Mouse (Mus musculus): ENCODE measurements around the gene Vmn1r115. TPM values are rescaled to one million over a fixed set of nuclear protein-coding genes. Genes with fewer than 3 reads are reported as not detected.
"Not testable (repeated sequence)": the region's sequence is repeated elsewhere in the genome, so short reads cannot be mapped to it uniquely, and the experiment has no call there.

Gene Vmn1r115
- not detected in 2 replicates for polyA plus RNA-seq (2012; ENCODE audit: insufficient read depth, insufficient read length, missing spikeins)

GRCm38 (mm10) chr7:20844885-20845284 is at the start of gene Vmn1r115:
Gene Vmn1r115 (minus strand): TSS chr7:20844985.
- not testable (repeated sequence) for H3K4me1 ChIP-seq (ENCODE audit: control insufficient read depth, insufficient read depth, insufficient read length, low read length); H3K4me3 ChIP-seq (ENCODE audit: insufficient read depth, low read depth, low read length); H3K27ac ChIP-seq (replicated peaks; ENCODE audit: low read depth, low read length)

GRCm38 (mm10) chr7:20884021-20884420 is 39.2 kb upstream of the Vmn1r115 start, which contains the start of gene Vmn1r117:
Gene Vmn1r117 (minus strand): TSS chr7:20884121.
- not testable (repeated sequence) for H3K4me1 ChIP-seq (ENCODE audit: control insufficient read depth, insufficient read depth, insufficient read length, low read length); H3K27ac ChIP-seq (replicated peaks; ENCODE audit: low read depth, low read length); H3K4me3 ChIP-seq (ENCODE audit: insufficient read depth, low read depth, low read length)

- not testable (repeated sequence) for H3K27ac ChIP-seq (replicated peaks; ENCODE audit: low read depth, low read length); H3K4me1 ChIP-seq (ENCODE audit: control insufficient read depth, insufficient read depth, insufficient read length, low read length); H3K4me3 ChIP-seq (ENCODE audit: insufficient read depth, low read depth, low read length)
These were observed 27.2 kb upstream of the Vmn1r115 start, which contains the start of gene Vmn1r116 for GRCm38 (mm10) chr7:20871956-20872355. Gene Vmn1r116 (plus strand): TSS chr7:20872256.

- not testable (repeated sequence) for H3K4me1 ChIP-seq (ENCODE audit: control insufficient read depth, insufficient read depth, insufficient read length, low read length); H3K4me3 ChIP-seq (ENCODE audit: insufficient read depth, low read depth, low read length); H3K27ac ChIP-seq (replicated peaks; ENCODE audit: low read depth, low read length)
These were observed 32.7 kb downstream of the Vmn1r115 start, which contains the start of gene Vmn1r114 for GRCm38 (mm10) chr7:20812086-20812485. Gene Vmn1r114 (minus strand): TSS chr7:20812186.

Other genes with a start within 250 kb of the Vmn1r115 start
- gene Gm4513, start 246.0 kb downstream of the Vmn1r115 start, polyA plus RNA-seq (2012; ENCODE audit: insufficient read depth, insufficient read length, missing spikeins) = not detected in 2 replicates
- not detected in 2 replicates for gene Vmn1r107, start 176.1 kb downstream of the Vmn1r115 start, polyA plus RNA-seq (2012; ENCODE audit: insufficient read depth, insufficient read length, missing spikeins)
- not detected in 2 replicates for gene Vmn1r111, start 141.8 kb downstream of the Vmn1r115 start, polyA plus RNA-seq (2012; ENCODE audit: insufficient read depth, insufficient read length, missing spikeins)
- gene Gm10668, start 114.4 kb downstream of the Vmn1r115 start, polyA plus RNA-seq (2012; ENCODE audit: insufficient read depth, insufficient read length, missing spikeins) = not detected in 2 replicates
- not detected in 2 replicates for gene Vmn1r112, start 73.8 kb downstream of the Vmn1r115 start, polyA plus RNA-seq (2012; ENCODE audit: insufficient read depth, insufficient read length, missing spikeins)
- gene Vmn1r113, start 57.7 kb downstream of the Vmn1r115 start, polyA plus RNA-seq (2012; ENCODE audit: insufficient read depth, insufficient read length, missing spikeins) = not detected in 2 replicates
- gene Vmn1r114, start 32.8 kb downstream of the Vmn1r115 start, polyA plus RNA-seq (2012; ENCODE audit: insufficient read depth, insufficient read length, missing spikeins) = not detected in 2 replicates
- not detected in 2 replicates for gene Vmn1r116, start 27.3 kb upstream of the Vmn1r115 start, polyA plus RNA-seq (2012; ENCODE audit: insufficient read depth, insufficient read length, missing spikeins)
- gene Vmn1r117, start 39.1 kb upstream of the Vmn1r115 start, polyA plus RNA-seq (2012; ENCODE audit: insufficient read depth, insufficient read length, missing spikeins) = not detected in 2 replicates
- gene Vmn1r118, start 67.4 kb upstream of the Vmn1r115 start, polyA plus RNA-seq (2012; ENCODE audit: insufficient read depth, insufficient read length, missing spikeins) = not detected in 2 replicates
- not detected in 2 replicates for gene Vmn1r119, start 167.5 kb upstream of the Vmn1r115 start, polyA plus RNA-seq (2012; ENCODE audit: insufficient read depth, insufficient read length, missing spikeins)
- gene Vmn1r120, start 208.8 kb upstream of the Vmn1r115 start, polyA plus RNA-seq (2012; ENCODE audit: insufficient read depth, insufficient read length, missing spikeins) = not detected in 2 replicates